ENCODE assay signal across 9 mouse cellular contexts in genomic region chr4:138504632-138505101, GRCm38 (mm10). TPM values are rescaled to one million over a fixed set of nuclear protein-coding genes. Genes with fewer than 3 reads are reported as not detected.
DNase-seq lines count a peak whose midpoint lies in the region; ATAC-seq lines count a peak whose summit lies in the region.
"Had no signal": no experiment of that assay in that cellular context is flagged by ENCODE, and none has a peak within 500 bp of the region (broad histone marks: within the 10 kb centered on the region; RNA-seq: fewer than 3 reads in every experiment).

No protein-coding gene starts in this region.

- H3K9ac ChIP-seq in embryonic facial prominence, embryonic 14.5 days (ENCODE audit: low read depth, low read length) = no peak overlapping the region
- H3K9ac ChIP-seq in neural tube, embryonic 11.5 days (ENCODE audit: low read length) = peak overlapping the region; percentile 35
- H3K9ac ChIP-seq: liver, embryonic 14.5 days had no signal

- peaks cover 10% of the 10 kb centered on the region for H3K27me3 ChIP-seq in embryonic facial prominence, embryonic 14.5 days (replicated peaks; ENCODE audit: control insufficient read depth, insufficient read depth, low read length)
- H3K27me3 ChIP-seq in neural tube, embryonic 11.5 days (ENCODE audit: control insufficient read depth, insufficient read depth, low read length) = no peaks in the 10 kb centered on the region

- intact Hi-C loops in heart, postnatal 14 days (cut with DNase I) = loop anchor here (2.0 to 5.0 kb wide), 2 partner anchors 58 to 198 kb away; no protein-coding TSS in a partner anchor

- H3K4me3 ChIP-seq in embryonic facial prominence, embryonic 14.5 days (ENCODE audit: low read depth, low read length) = no peak overlapping the region
- no peak overlapping the region for H3K4me3 ChIP-seq in neural tube, embryonic 11.5 days (ENCODE audit: low read depth, low read length)

- peak overlapping the region; percentile 7; the same call in 1 of the 2 replicates for H3K4me2 ChIP-seq in embryonic facial prominence, embryonic 14.5 days (ENCODE audit: low read depth, low read length)
- H3K4me2 ChIP-seq in neural tube, embryonic 11.5 days (ENCODE audit: low read depth) = peak overlapping the region; percentile 31

- H3K9me3 ChIP-seq in embryonic facial prominence, embryonic 14.5 days (ENCODE audit: control insufficient read depth, low read length) = no peaks in the 10 kb centered on the region
- no peaks in the 10 kb centered on the region for H3K9me3 ChIP-seq in neural tube, embryonic 11.5 days (ENCODE audit: control insufficient read depth, low read length)

- no peaks in the 10 kb centered on the region for H3K4me1 ChIP-seq in embryonic facial prominence, embryonic 14.5 days (ENCODE audit: control insufficient read depth, insufficient read depth, low read length)
- H3K4me1 ChIP-seq in neural tube, embryonic 11.5 days (ENCODE audit: control insufficient read depth, insufficient read depth, low read length) = peaks cover 15% of the 10 kb centered on the region

- peak; percentile 42; the same call in 1 of the 2 replicates for ATAC-seq in embryonic facial prominence, embryonic 14.5 days (ENCODE audit: low read depth)
- ATAC-seq in neural tube, embryonic 11.5 days (ENCODE audit: insufficient read depth, low FRiP score, low TSS enrichment) = peak; percentile 91
- no peak for ATAC-seq in megakaryocyte-erythroid progenitor cell, adult 5-6 weeks (replicated peaks; ENCODE audit: low FRiP score, low TSS enrichment, poor library complexity, severe bottlenecking)

- no peak overlapping the region for H3K27ac ChIP-seq in embryonic facial prominence, embryonic 14.5 days (replicated peaks; ENCODE audit: low read depth, low read length)
- H3K27ac ChIP-seq in neural tube, embryonic 11.5 days (ENCODE audit: low read depth, low read length) = peak overlapping the region; percentile 68
- H3K27ac ChIP-seq: liver, embryonic 14.5 days had no signal

- 2% methylated on average over 16 of the region's 16 CpGs for WGBS in embryonic facial prominence, embryonic 14.5 days
- WGBS in neural tube, embryonic 11.5 days = under 1% methylated on average over 16 of the region's 16 CpGs

- peak; percentile 35 to 53 for DNase-seq in cerebellum, postnatal 4 days (ENCODE audit: low spot score in 2 of 2)
- no peak for DNase-seq in cerebellum, adult 9-10 months
- peak; percentile 60 for DNase-seq in embryonic facial prominence, embryonic 14.5 days (ENCODE audit: low spot score)
- peak; percentile 42 to 43 for DNase-seq in heart, postnatal 14 days
- DNase-seq in left cerebral cortex, adult 11 months (ENCODE audit: low spot score) = peak; percentile 81
- DNase-seq in neural tube, embryonic 11.5 days (ENCODE audit: low spot score) = peak; percentile 77
- DNase-seq in spleen, adult 18-20 months = no peak

- H3K36me3 ChIP-seq in embryonic facial prominence, embryonic 14.5 days (ENCODE audit: control insufficient read depth, insufficient read depth, low read length) = no peaks in the 10 kb centered on the region
- no peaks in the 10 kb centered on the region for H3K36me3 ChIP-seq in neural tube, embryonic 11.5 days (ENCODE audit: control insufficient read depth, insufficient read depth, low read length)

RNA-seq across cellular contexts. Expression of gene Camk2n1, which starts 50.6 kb away (rescaled TPM):
- polyA plus RNA-seq in embryonic facial prominence, embryonic 14.5 days (2014; fragmentation: Nextera tagmentation; extraction: Ambion mirVana) = 2.4 and 2.5 TPM in 2 replicates
- 1 to 10 TPM; 8.4 to 8.7 TPM for total RNA-seq in heart, postnatal 14 days (2021)
- 6.0 TPM in 2 replicates for polyA plus RNA-seq in neural tube, embryonic 11.5 days (2014; fragmentation: Nextera tagmentation; extraction: Ambion mirVana)
- not detected in 2 replicates for total RNA-seq in megakaryocyte-erythroid progenitor cell, adult 5-6 weeks (2014; fragmentation: Nextera tagmentation)
- 0.05 TPM in 1 of 2 replicates, not detected in the other for total RNA-seq in megakaryocyte-erythroid progenitor cell, adult 5-6 weeks (2017)

Comparison
In these comparisons a context has a peak if more than half of its experiments do, and no peak if none do; other contexts are left out.
1. DNase-seq: peak in cerebellum, postnatal 4 days (2 of 2), embryonic facial prominence, embryonic 14.5 days (single experiment), heart, postnatal 14 days (2 of 2), left cerebral cortex, adult 11 months (single experiment) and neural tube, embryonic 11.5 days (single experiment); none in cerebellum, adult 9-10 months (single experiment) and spleen, adult 18-20 months (0 of 2).
2. RNA of gene Camk2n1, which starts 50.6 kb away (total RNA-seq): 8.4 to 8.7 TPM in heart, postnatal 14 days; 0.05 TPM in megakaryocyte-erythroid progenitor cell, adult 5-6 weeks; every median in the first group is over 4 times any median in the second.